Mouse (Mus musculus) ES-E14 (cell line): ENCODE results near the gene Vars. TPM values are rescaled to one million over a fixed set of nuclear protein-coding genes. Genes with fewer than 3 reads are reported as not detected.
"Not testable (repeated sequence)": the region's sequence is repeated elsewhere in the genome, so short reads cannot be mapped to it uniquely, and the experiment has no call there.

Experiments used
- DNase-seq: peaks from one replicate; pipeline ENCODE4 v3.0.0-alpha.2; 2013; ENCODE audit warnings: low read depth, low spot score
- H3K27ac ChIP-seq: 2 replicates; pipeline ENCODE4 v1.5.1; 2012; ENCODE audit warnings: low read depth, mild to moderate bottlenecking, low read length, moderate library complexity, mixed read lengths; ENCODE audit not compliant: poor library complexity, insufficient read depth, severe bottlenecking
- H3K36me3 ChIP-seq: 2 replicates; pipeline ENCODE4 v1.6.1; 2012; ENCODE audit warnings: mild to moderate bottlenecking, low read length, moderate library complexity, mixed read lengths; ENCODE audit not compliant: control insufficient read depth, poor library complexity, insufficient read depth, severe bottlenecking
- H3K4me1 ChIP-seq, 2 experiments: fragments of 150-350 bp in 1 of 2; sonication (generic) in 1 of 2; 2 replicates each; pipeline ENCODE4 v1.6.1; 2012; ENCODE audit warnings: low read length in 2 of 2, mild to moderate bottlenecking in 1 of 2, mixed read lengths in 1 of 2; ENCODE audit not compliant: control insufficient read depth in 2 of 2, insufficient read depth in 2 of 2, poor library complexity in 1 of 2
- H3K4me3 ChIP-seq, 2 experiments: fragments of 150-350 bp in 1 of 2; sonication (generic) in 1 of 2; 2 replicates each; pipeline ENCODE4 v1.5.1; 2012; ENCODE audit warnings: low read length in 2 of 2, low read depth in 1 of 2, mild to moderate bottlenecking in 1 of 2, mixed read lengths in 1 of 2; ENCODE audit not compliant: insufficient read depth in 1 of 2, poor library complexity in 1 of 2, severe bottlenecking in 1 of 2
- H3K9ac ChIP-seq: 2 replicates; pipeline ENCODE4 v1.6.1; 2012; ENCODE audit warnings: low read depth, mild to moderate bottlenecking, low read length, mixed read lengths; ENCODE audit not compliant: poor library complexity, insufficient read depth, severe bottlenecking
- H3K9me3 ChIP-seq: fragments of 150-350 bp; sonication (generic); 2 replicates; pipeline ENCODE4 v1.6.1; 2012; ENCODE audit warnings: low read depth, mild to moderate bottlenecking, low read length; ENCODE audit not compliant: control insufficient read depth, insufficient read depth
- CHD2 ChIP-seq: IDR thresholded peaks from 2 replicates; pipeline ENCODE4 v1.6.1; 2014; ENCODE audit warnings: mild to moderate bottlenecking, low read depth, low read length, inconsistent platforms
- HCFC1 ChIP-seq: IDR thresholded peaks from 2 replicates; pipeline ENCODE4 v1.6.1; 2012; ENCODE audit warnings: low read length, inconsistent platforms, borderline replicate concordance; ENCODE audit not compliant: insufficient read depth
- MAFK ChIP-seq: IDR thresholded peaks from 2 replicates; pipeline ENCODE4 v1.6.1; 2014; ENCODE audit warnings: mild to moderate bottlenecking, low read depth, low read length, inconsistent platforms; ENCODE audit not compliant: insufficient read depth
- ZC3H11A ChIP-seq: IDR thresholded peaks from 2 replicates; pipeline ENCODE4 v1.6.1; 2012; ENCODE audit warnings: low read depth, mild to moderate bottlenecking, inconsistent platforms, low read length, borderline replicate concordance
- ZNF384 ChIP-seq: IDR thresholded peaks from 2 replicates; pipeline ENCODE4 v1.6.1; 2012; ENCODE audit warnings: low read depth, low read length, inconsistent platforms
- in situ Hi-C, 2 experiments: fragments of 600-800 bp; cut with MboI; formaldehyde crosslinking; loops; one replicate each; pipeline ENCODE4 v1.15.1; 2025; ENCODE audit warnings: low sequenced_read_pairs in 2 of 2, inconsistent platforms in 1 of 2; ENCODE audit not compliant: unreplicated experiment in 2 of 2
- total RNA-seq: library from RNA; depleted of rRNA; stranded (reverse); fragments of 300-350 nt; gene quantifications from 2 replicates; pipeline ENCODE4 v1.2.3, GENCODE M21; 2012

The Vars gene
- total RNA-seq, 1 experiment: 303 TPM

DNA sequence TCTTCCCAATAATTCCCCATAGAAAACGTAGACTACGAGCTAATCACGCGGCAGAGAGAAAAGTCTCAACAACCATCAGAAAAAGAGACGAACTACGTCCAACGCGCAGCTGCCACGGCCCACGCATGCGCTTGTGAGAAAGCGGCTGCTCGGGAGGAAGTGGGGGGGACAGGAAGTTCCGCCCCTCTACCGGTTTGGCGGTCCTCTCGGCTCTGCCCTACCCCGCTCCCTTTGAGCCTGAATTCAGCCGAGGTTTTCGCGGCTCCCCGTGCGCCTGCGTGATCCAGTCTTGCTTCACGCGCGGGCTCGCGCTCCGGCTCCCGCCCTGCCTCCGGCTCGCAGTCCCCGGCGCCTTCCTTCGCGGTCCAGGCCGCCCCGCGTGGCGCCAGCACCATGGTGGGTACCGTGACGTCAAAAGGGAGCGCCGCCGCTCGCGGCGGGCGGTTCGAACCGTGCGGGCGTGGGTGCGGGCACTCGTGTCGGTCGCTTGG, 19.1 kb upstream of the Vars start, which contains the start of gene Lsm2:
Gene Lsm2, plus strand, starts transcription at position 173 of the 491 bp plus-strand sequence.
- peaks cover 18% of the 10 kb centered on the region for H3K36me3 ChIP-seq
- H3K9me3 ChIP-seq: no peaks in the 10 kb centered on the region
- DNase-seq: peak; percentile 80
- H3K27ac ChIP-seq: peak within 1 kb of the TSS; percentile 92
- H3K4me3 ChIP-seq: peak within 1 kb of the TSS; percentile 86 to 88
- peaks cover 0 to 6% of the 10 kb centered on the region in 2 experiments; a peak in 1 of 4 replicates for H3K4me1 ChIP-seq
- TF ChIP-seq ZC3H11A (no peak), CHD2 (no peak), ZNF384 (no peak), MAFK (no peak), HCFC1 (peak; percentile 75)
- H3K9ac ChIP-seq: peak within 1 kb of the TSS; percentile 95
- in situ Hi-C loops: no loop called here

- in situ Hi-C loops: no loop called here
- Histone ChIP-seq H3K4me3 (peak overlapping the region; percentile 86 to 88), H3K27ac (peak overlapping the region; percentile 92), H3K4me1 (peaks cover 0 to 6% of the 10 kb centered on the region in 2 experiments; a peak in 1 of 4 replicates), H3K9ac (peak overlapping the region; percentile 95), H3K9me3 (no peaks in the 10 kb centered on the region), H3K36me3 (peaks cover 18% of the 10 kb centered on the region)
- no peak for TF ChIP-seq ZC3H11A
- TF ChIP-seq HCFC1: no peak
- TF ChIP-seq ZNF384: no peak
- no peak for TF ChIP-seq CHD2
- no peak for TF ChIP-seq MAFK
- no peak for DNase-seq
These were observed 18.5 kb upstream of the Vars start for GRCm38 (mm10) chr17:34982328-34982727.

- Histone ChIP-seq H3K4me1 (0 out of 4 replicates have a peak, but pooled peaks cover 0 to 2% of the 10 kb centered on the region in 2 experiments), H3K9ac (no peak overlapping the region), H3K4me3 (no peak overlapping the region), H3K27ac (no peak overlapping the region), H3K36me3 (peaks cover 21% of the 10 kb centered on the region), H3K9me3 (no peaks in the 10 kb centered on the region)
- no peak for TF ChIP-seq MAFK
- TF ChIP-seq ZC3H11A: no peak
- no peak for TF ChIP-seq ZNF384
- TF ChIP-seq HCFC1: no peak
- no peak for TF ChIP-seq CHD2
- DNase-seq: no peak
- in situ Hi-C loops: no loop called here
These were observed 16.6 kb upstream of the Vars start for GRCm38 (mm10) chr17:34984218-34984617.

- no peaks in the 10 kb centered on the region for H3K9me3 ChIP-seq
- in situ Hi-C loops: no loop called here
- TF ChIP-seq ZC3H11A (no peak), ZNF384 (no peak), MAFK (no peak), HCFC1 (no peak), CHD2 (no peak)
- peaks cover 10% of the 10 kb centered on the region for H3K36me3 ChIP-seq
- no peak overlapping the region for H3K27ac ChIP-seq
- H3K9ac ChIP-seq: no peak overlapping the region
- peaks cover 4 to 11% of the 10 kb centered on the region in 2 experiments; a peak in 3 of 4 replicates for H3K4me1 ChIP-seq
- DNase-seq: no peak
- H3K4me3 ChIP-seq: no peak overlapping the region
These were observed 6.0 kb upstream of the Vars start for GRCm38 (mm10) chr17:34994751-34995150.

DNA sequence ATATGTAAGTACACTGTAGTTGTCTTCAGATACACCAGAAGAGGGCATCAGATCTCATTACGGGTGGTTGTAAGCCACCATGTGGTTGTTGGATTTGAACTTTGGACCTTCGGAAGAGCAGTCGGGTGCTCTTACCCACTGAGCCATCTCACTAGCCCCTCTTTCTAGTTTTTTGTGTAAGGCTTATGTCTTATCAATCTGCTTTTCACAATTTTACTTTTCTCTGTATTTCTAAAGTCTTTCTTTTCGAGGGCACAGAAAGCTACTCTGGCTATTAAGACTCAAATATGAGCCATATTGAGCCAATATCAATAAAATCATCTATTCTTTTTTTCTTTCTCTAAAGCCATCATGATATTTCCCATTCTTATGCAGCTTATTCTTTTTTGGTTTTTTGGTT, 5.6 kb upstream of the Vars start:
- in situ Hi-C loops, H3K9ac ChIP-seq, H3K36me3 ChIP-seq, H3K27ac ChIP-seq, H3K4me3 ChIP-seq, DNase-seq, H3K9me3 ChIP-seq: not testable (repeated sequence)
- peaks cover 4 to 11% of the 10 kb centered on the region in 2 experiments; a peak in 3 of 4 replicates for H3K4me1 ChIP-seq

DNA sequence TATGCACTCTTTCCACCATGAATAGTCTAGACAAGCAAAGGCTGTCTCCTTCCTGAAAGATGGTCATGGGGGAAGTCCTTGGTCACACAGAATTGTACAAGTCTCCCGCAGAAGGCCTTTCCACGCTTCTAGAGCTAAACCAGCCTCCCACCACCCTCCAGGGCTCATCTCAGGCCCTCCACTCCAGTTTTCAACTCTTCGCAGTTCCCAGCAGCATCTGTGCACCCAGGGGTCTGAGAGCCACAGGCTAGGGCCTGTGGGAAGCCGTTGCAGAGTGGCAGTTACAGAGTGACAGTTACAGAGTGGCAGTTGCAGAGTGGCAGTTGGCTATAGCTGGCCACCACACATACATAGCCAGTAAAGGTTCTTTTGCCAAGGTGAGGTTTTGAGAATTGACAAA, 4.9 kb upstream of the Vars start:
- H3K27ac ChIP-seq, H3K9ac ChIP-seq, H3K9me3 ChIP-seq, H3K36me3 ChIP-seq, H3K4me3 ChIP-seq, in situ Hi-C loops, DNase-seq: not testable (repeated sequence)
- peaks cover 4 to 11% of the 10 kb centered on the region in 2 experiments; a peak in 3 of 4 replicates for H3K4me1 ChIP-seq
